Mouse (Mus musculus): ENCODE results near the gene Gm49510.

Gm49510 gene

DNA sequence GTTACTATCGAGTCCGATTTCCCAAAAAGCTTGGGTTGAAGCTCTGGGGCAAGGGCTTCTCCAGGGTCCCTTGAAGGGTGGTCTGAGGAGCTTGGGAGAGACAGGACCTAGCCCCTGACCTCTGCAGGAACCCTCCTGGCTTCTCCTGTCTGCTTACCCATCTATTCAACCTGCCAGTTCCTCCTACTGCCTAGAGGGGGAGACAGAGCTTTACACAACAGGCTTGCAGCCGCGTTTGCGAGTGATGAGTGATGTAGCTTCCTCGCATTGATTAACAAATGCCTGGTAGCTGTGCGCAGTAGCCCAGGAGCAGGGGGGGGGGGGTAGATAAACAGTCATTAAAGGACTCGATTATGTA lies 16.2 kb downstream of the Gm49510 start:
- no peak for DNase-seq (ENCODE audit: low spot score)

GRCm38 (mm10) chr15:78916052-78916826 lies 16.8 kb downstream of the Gm49510 start:
- DNase-seq (ENCODE audit: low spot score), result no peak

- no peak for DNase-seq (ENCODE audit: low spot score)
Measured at GRCm38 (mm10) chr15:78918126-78918525, 18.7 kb downstream of the Gm49510 start.

DNA sequence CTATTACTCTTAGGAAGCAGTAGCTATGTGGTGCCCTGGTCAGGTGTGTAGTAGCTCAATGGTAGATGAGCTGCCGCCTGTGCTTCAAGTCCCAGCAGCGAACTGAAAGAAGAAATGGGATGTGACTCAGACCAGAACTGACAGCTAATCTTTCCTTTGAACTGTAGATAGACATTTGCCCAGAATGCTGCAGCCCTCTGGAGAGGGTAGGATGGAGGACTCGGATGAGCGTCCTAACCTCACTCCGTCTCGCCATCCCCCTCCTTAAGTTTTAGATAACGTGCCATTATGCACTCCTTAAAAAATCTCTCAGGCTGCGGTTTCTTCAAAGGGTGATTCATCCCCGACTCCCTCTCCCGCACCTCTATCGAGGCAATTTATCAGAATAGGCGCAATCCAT lies 20.4 kb downstream of the Gm49510 start:
- DNase-seq (ENCODE audit: low spot score), result no peak

DNA sequence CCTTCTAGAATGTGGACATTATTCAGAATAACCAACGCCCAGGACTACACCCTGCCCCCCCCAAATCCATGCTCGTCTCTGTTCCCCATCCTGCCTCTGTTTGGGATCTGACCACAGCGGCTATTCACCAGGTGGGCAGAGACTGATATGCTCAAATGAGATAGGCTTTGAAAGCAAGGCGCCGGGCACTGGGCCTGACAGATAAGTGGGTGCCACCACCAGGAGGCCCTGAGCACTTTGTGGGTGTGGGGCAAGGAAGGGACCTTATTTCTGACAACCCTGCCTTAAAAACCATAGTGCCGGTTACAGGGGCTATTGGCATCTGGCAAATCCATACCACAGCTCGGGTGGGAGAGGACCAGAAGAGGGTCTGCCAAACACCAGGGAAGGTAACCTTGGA lies 23.2 kb downstream of the Gm49510 start:
- no peak for DNase-seq (ENCODE audit: low spot score)

- no peak for DNase-seq (ENCODE audit: low spot score)
Measured at GRCm38 (mm10) chr15:78923585-78923984, 24.1 kb downstream of the Gm49510 start.

DNA sequence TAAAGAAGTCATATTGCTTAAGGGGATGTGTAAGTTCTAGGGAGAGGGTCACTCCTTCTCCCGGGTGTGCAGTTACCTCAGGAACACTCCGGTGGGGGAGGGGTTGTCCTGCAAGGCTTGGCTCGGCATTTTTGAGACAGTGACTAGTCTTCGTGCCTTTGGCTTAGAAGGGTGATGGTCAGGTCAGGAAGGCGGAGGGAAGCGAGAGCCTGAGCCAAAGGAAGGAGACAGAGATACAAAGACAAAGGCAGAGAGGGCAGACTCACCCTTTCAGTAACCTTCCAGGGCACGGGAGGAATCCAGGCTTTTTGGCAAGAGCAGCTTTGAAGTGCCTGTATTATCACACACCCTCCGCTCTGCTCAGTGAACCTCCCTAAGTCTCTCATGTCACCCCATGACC lies 25.7 kb downstream of the Gm49510 start:
- DNase-seq (ENCODE audit: low spot score), result no peak

DNA sequence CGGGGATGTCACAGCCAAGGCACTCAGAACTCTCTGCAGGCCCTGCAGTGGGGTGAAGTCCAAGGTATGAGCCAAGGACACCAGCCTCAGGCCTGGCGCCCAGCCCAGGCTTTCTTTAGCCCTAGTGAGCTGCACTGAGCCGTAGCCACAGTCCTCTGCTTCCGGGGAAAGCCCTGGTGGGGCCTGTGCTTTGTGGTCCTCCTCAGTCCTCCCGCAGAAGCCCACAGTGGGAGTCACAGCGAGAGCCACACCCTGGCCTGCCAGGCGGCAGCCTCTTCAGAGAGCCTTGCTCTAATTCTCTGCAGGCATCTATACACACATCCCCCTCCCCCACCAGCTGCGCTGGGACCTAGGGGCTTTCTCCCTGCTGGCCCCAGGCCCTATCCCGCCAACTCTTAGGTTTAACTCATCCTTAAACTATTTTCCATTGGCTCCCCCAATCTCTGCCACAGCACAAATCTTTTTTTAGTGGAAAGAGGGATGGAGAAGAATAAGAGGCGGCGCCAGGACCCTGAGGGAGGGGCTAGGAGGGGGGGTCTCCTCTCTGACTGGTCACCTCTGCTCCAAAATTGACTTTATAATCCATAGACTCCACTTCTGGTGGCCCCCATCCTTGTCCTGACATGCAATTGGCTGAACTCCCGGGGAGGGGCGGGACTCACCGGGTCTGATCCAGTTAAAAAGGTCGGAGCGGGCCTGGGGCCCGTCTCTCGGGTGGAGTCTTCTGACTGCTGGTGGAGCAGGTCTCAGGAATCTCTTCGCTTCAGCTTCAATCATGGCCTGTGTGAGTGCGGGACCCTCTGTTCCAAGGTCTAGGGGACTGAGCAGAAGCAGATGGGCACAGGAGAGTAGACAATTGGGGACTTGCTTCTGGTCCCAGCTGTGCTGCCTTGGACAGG lies 26.8 kb downstream of the Gm49510 start, which contains the start of gene Lgals1:
Lgals1 (plus strand) TSS at position 705 of the 899 bp plus-strand sequence.
- DNase-seq (ENCODE audit: low spot score), result peak; percentile 94

DNA sequence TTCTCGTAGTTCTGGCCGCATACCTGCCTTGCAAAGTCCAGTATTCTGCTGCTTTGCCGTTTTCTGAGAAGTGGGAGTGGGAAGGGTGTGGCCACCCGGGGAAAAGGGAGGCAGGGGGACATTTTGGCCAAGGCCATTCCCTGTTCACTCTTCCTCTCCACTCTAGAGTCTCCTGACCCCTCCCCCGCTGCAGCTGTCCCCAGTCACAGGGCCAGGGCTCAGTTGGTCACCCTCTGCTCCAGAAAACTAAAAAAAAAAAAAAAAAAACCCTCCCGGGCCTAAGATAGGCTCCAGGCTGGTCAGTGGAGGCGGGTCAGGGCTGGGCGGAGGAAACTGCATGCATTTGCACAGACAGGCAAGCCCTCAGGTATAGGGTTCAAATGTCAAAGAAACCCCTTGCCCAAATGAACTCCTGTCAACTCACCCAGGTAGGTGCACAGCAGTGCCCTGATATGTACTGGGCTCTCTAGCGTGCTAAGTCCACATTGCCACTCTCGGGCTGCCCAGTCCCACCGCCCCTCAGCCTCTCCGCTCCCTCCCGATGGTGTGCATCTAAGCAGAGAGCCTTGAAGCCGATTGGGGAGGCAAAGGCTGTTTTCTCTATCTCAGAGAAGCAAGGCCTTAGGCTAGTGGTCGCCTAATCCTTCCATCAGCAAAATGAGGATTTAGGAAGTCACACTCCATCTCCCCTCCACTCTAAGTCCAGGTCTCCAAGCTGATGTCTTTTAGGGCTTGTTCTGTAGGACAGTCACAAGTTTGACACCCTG lies 27.7 kb downstream of the Gm49510 start:
- DNase-seq (ENCODE audit: low spot score), result no peak

DNA sequence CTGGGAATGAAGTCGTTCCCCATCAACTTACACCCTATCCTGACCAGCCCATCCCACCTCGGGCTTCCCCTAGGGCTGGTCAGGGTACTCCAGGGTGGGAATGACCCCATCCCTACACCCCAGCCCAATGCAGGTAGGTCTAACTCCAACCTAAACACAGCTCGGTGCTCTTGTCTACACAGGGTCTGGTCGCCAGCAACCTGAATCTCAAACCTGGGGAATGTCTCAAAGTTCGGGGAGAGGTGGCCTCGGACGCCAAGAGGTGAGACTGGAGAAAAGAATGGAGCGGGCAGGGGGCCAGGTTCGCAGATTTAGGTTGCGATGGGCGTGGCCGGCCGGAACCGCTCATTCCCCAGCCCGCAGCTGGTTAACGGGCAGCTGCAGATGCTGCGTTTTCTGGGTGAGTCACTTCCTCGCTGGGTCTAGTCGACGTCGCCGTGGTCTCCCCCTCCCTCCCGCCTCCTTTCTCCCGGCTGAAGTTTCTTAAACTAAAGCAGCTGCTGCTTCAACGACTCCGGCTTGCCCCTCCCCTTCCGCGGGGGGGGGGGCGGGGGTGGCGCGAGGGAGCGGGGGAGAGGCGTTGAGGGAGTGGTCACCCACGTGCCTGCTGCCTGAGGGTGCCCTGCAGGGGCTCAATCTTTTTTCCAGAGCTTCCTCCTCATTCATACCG lies 28.5 kb downstream of the Gm49510 start:
- peak; percentile 27 for DNase-seq (ENCODE audit: low spot score)

DNA sequence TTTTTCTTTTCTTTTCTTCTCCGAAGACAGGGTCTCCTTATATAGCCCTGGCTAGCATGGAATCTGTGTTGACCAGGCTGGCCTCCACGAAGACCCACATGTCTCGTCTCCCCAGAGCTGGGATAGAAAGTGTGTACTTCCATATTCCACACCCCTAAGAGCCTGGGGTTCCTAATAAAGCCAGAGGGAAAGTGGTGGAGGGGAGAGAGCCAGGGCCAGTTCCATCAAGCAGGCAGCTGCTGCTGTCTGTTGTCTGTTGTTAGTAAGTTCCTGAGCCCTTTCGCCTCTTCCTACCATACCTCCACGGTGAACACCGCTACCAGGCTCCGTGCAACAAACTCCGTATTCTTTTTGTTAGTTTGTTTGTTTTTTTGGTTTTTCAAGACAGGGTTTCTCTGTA lies 29.1 kb downstream of the Gm49510 start:
- no peak for DNase-seq (ENCODE audit: low spot score)

- DNase-seq (ENCODE audit: low spot score), result no peak
Measured at GRCm38 (mm10) chr15:78930192-78930706, 30.8 kb downstream of the Gm49510 start.

GRCm38 (mm10) chr15:78930801-78931426 lies 31.4 kb downstream of the Gm49510 start:
- DNase-seq (ENCODE audit: low spot score), result no peak

GRCm38 (mm10) chr15:78931577-78931976 lies 32.1 kb downstream of the Gm49510 start:
- no peak for DNase-seq (ENCODE audit: low spot score)

DNA sequence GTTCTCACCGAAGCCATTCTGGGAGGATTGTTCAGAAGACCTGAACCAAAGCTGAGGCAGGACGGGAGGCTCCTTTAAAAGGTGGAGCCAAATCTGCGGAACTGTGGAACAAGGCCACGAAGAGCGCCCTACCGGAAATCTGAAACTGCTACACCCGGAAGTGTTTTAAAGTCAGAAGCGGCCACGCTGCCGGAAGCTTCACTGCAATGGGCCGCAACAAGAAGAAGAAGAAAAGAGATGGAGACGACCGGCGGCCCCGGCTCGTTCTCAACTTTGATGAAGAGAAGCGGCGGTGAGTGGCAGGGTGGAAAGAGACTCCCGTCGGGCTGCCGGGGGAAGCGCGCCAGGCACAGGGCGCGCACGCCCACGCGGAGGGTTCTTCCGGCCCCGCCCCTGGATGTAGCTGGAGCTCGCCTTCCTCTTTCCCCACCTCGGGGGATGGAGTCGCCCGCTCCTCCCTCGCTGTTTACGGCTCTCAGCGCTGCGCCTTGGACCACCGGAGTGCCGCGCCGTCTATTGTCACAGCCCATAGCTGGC lies 35.4 kb downstream of the Gm49510 start, which contains the start of gene Nol12:
Nol12 (plus strand) TSS at position 150 of the 537 bp plus-strand sequence.
- peak; percentile 57 for DNase-seq (ENCODE audit: low spot score)

DNA sequence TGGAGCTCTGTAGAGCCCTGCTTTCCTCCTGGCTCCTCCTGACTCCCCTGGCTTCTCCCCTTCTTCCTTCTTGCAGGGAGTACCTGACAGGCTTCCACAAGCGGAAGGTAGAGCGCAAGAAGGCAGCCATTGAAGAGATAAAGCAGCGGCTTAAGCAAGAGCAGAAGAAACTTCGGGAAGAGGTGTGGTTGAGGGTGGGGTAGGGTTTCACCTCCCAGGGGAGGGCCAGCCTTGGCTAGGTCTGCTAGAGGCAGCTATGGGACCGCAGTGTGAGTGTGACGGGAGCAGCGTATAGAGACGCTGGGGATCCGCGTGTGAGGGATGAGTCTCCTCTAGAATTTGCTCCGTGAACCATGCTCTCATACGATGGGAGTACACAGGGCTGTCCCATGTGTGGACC lies 36.9 kb downstream of the Gm49510 start:
- no peak for DNase-seq (ENCODE audit: low spot score)

- no peak for DNase-seq (ENCODE audit: low spot score)
Measured at GRCm38 (mm10) chr15:78937311-78937710, 37.8 kb downstream of the Gm49510 start.

- DNase-seq (ENCODE audit: low spot score), result no peak
Measured at GRCm38 (mm10) chr15:78937963-78938362, 38.5 kb downstream of the Gm49510 start.

DNA sequence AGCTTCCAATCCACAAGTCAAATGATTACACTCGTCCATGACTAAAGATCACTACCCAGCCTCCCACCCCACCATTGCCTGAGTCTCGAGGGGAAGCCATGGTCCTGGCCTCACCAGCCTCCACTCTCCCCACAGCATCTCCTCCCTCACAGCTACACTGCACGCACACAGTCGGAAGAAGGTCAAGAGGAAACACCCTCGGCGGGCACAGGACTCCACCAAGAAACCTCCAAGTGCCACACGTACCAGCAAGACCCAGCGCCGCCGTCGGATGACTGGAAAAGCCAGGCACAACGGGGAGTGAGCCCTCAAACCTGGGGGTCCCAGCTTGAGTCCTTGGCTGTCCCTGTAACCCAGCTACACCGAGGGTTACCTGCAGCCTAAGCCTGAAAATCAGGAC lies 40.9 kb downstream of the Gm49510 start:
- DNase-seq (ENCODE audit: low spot score), result no peak

DNA sequence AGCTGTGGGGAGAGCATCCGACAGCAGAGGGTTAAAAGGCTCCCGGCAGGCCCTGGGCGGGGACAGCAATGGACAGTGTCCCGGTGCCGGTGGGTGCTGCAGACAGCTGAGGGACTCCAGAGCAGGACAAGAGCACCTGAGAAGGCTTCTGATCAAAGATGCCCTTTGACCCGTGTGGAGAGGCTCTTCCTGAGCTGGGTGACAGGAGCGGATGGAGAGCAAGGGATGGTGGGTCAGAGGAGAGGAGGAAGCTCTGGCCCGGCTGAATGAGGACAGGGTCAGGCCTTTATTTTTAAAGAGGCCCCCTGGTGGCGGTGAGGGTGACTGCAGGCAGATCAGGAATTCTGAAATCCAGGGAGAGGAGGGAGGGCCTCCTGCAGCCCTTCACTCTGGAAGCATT lies 43.2 kb downstream of the Gm49510 start:
- peak; percentile 78 for DNase-seq (ENCODE audit: low spot score)

- DNase-seq (ENCODE audit: low spot score), result no peak
Measured at GRCm38 (mm10) chr15:78946232-78946631, 46.8 kb downstream of the Gm49510 start.

Measured in ovary, postnatal 10 days (tissue).